Mouse (Mus musculus) kidney, embryonic 16.5 days (tissue): ENCODE data around the gene Fam198b. TPM values are rescaled to one million over a fixed set of nuclear protein-coding genes. Genes with fewer than 3 reads are reported as not detected.

Experiments used
- ATAC-seq: fragments of 200-750 bp; cut with Nextera tagmentation; 2 replicates; pipeline ENCODE4 v1.8.0; 2017; ENCODE audit warnings: moderate TSS enrichment; ENCODE audit not compliant: low FRiP score, low TSS enrichment
- H3K27ac ChIP-seq: fragments of 300-500 bp; sonication (generic); 2 replicates; pipeline ENCODE4 v1.5.1; 2014; ENCODE audit warnings: low read length
- H3K27me3 ChIP-seq: fragments of 300-500 bp; sonication (generic); 2 replicates; pipeline ENCODE4 v1.6.1; 2014; ENCODE audit warnings: low read length, control low read depth, mixed read lengths; ENCODE audit not compliant: insufficient read depth
- H3K36me3 ChIP-seq: fragments of 300-500 bp; sonication (generic); 2 replicates; pipeline ENCODE4 v1.6.1; 2014; ENCODE audit warnings: low read length, control low read depth, mixed read lengths; ENCODE audit not compliant: insufficient read depth
- H3K4me1 ChIP-seq: fragments of 300-500 bp; sonication (generic); 2 replicates; pipeline ENCODE4 v1.6.1; 2014; ENCODE audit warnings: low read length, control low read depth, mixed read lengths; ENCODE audit not compliant: insufficient read depth
- H3K4me2 ChIP-seq: fragments of 300-500 bp; sonication (generic); replicated peaks from 2 replicates; pipeline ENCODE4 v1.6.1; 2014; ENCODE audit warnings: low read depth, low read length
- H3K4me3 ChIP-seq: fragments of 300-500 bp; sonication (generic); 2 replicates; pipeline ENCODE4 v1.5.1; 2014; ENCODE audit warnings: mild to moderate bottlenecking, low read length
- H3K9ac ChIP-seq: fragments of 300-500 bp; sonication (generic); replicated peaks from 2 replicates; pipeline ENCODE4 v1.6.1; 2014; ENCODE audit warnings: low read length
- H3K9me3 ChIP-seq: fragments of 300-500 bp; sonication (generic); 2 replicates; pipeline ENCODE4 v1.6.1; 2016; ENCODE audit warnings: low read length, control low read depth
- WGBS: fragments of 180-500 bp; shearing (Covaris S2); extraction: QIAGEN DNeasy Blood & Tissue Kit; methylation state at CpG from one replicate; pipeline ENCODE4 v1.1.7; 2014; 5-methylcytosine and 5-hydroxymethylcytosine counted together
- polyA plus RNA-seq: library from polyadenylated mRNA; unstranded; fragments of >200 nt; fragmentation: Nextera tagmentation; extraction: Ambion mirVana; gene quantifications from 2 replicates; pipeline ENCODE4 v1.2.1, GENCODE M21; 2015

Gene Fam198b
- polyA plus RNA-seq, 1 experiment from 2014 or later, result 13.0 TPM

DNA sequence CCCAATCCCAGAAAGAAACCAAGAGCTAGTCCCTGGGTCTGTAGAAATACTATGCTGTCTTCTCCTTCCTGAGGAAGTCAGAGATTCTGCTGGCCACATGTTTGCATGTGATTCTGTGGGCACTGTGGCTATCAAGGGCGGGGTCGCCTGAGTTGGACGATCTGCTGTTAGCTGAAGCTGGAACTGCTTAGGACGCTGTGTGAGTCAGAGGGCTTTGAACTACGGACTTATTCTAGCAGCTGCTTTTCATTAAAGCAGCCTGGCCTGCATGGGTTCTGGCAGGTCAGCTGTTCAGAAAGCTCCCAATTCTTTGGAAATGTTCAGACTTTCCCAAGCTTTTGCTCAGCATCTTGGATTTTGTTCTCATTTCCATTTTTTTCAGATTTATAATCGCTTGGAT is 51.9 kb downstream of the Fam198b start:
- H3K36me3 ChIP-seq, result no peaks in the 10 kb centered on the region
- ATAC-seq, result no peak

DNA sequence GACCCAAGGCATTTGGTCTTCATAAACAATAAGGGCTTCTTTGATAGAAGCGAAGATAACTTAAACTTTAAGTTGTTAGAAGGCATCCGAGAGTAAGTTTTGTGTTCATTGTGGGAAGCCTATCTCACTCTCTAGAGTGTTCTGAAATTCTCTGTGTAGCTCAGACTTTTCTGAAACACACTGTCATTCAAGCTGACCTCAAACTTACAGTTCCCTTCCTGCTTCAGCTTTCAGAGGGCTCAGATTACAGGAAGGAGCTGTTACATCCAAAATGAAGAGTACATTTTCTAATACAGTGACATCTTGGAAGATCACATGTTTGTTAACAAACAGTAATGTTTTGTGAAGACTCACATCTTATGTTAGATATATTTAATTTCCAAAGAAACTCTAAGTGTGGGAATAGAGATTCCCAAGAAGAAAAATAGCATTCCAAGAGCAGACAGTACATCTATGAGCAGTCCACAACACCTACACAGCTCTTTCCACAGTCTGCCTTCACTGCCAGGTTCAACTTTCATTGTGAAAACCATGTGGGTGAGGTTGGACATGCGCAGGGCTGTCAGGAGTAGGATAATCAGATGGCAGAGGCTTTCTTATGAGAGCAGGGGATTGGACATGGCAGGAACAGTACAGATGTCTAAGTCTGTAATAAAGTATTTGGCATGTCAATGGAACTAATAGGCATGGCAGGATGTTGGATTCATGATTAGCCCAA is 52.6 kb downstream of the Fam198b start:
- Histone ChIP-seq H3K4me3 (no peak overlapping the region), H3K4me2 (no peak overlapping the region), H3K27ac (no peak overlapping the region), H3K27me3 (no peaks in the 10 kb centered on the region), H3K36me3 (no peaks in the 10 kb centered on the region), H3K9ac (no peak overlapping the region), H3K4me1 (no peaks in the 10 kb centered on the region), H3K9me3 (no peaks in the 10 kb centered on the region)
- 86% methylated on average over 3 of the region's 3 CpGs for WGBS
- ATAC-seq, result no peak

More for the DNA sequence above, 51.9 kb downstream of the Fam198b start:
- no peak overlapping the region for H3K9ac ChIP-seq
- H3K9me3 ChIP-seq, result no peaks in the 10 kb centered on the region
- H3K4me2 ChIP-seq, result no peak overlapping the region
- no peak overlapping the region for H3K27ac ChIP-seq
- 63% methylated on average over 6 of the region's 6 CpGs for WGBS
- no peaks in the 10 kb centered on the region for H3K4me1 ChIP-seq
- H3K4me3 ChIP-seq, result no peak overlapping the region
- H3K27me3 ChIP-seq, result no peaks in the 10 kb centered on the region

DNA sequence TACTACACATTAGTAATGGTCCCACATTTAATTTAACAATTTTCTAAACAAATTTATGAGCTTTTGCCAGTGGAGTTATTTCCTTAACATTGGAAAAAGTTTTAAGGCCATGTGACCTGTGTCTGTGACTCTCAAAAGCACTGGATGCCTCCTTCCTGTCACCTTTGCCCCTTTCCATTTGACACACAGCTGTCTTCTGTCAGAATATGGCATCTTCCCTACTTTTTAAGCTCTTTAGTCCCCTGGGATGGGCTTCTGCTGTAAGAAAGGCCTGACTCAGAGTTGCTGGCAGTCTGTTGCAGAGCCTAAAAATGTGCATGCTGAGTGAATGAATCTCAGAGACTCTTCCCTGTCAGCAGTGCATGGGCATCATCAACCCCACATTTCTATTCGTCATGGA is 63.4 kb downstream of the Fam198b start:
- Histone ChIP-seq H3K27me3 (no peaks in the 10 kb centered on the region), H3K9me3 (no peaks in the 10 kb centered on the region), H3K4me3 (no peak overlapping the region), H3K4me1 (peaks cover 4% of the 10 kb centered on the region; the same call in 1 of the 2 replicates), H3K27ac (no peak overlapping the region), H3K36me3 (no peaks in the 10 kb centered on the region), H3K9ac (no peak overlapping the region), H3K4me2 (no peak overlapping the region)
- 52% methylated on average over 1 of the region's 1 CpGs for WGBS
- ATAC-seq, result peak; percentile 54

DNA sequence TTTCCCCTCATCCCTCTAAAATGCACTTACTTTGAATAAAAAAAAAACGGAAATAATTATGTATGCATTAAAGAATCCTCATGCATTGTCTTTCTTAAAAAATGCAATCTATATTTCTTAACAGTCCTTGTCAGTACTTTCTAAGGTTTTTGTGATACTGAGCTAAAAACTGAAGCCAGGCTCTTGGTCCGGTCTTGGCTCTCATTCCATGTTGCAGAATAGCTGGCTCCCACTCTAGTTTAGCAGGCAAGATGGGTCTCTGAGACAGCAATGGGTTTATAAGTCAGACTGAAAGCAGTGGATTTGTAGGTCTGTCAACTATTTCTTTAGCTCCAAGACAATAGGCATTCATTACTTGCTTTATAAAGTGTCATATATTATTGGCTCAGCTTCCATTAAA is 63.8 kb downstream of the Fam198b start:
- no peaks in the 10 kb centered on the region for H3K9me3 ChIP-seq
- H3K4me3 ChIP-seq, result no peak overlapping the region
- 75% methylated on average over 2 of the region's 2 CpGs for WGBS
- H3K27me3 ChIP-seq, result no peaks in the 10 kb centered on the region
- H3K4me2 ChIP-seq, result no peak overlapping the region
- H3K27ac ChIP-seq, result peak overlapping the region; percentile 66; the same call in 1 of the 2 replicates
- H3K4me1 ChIP-seq, result peaks cover 4% of the 10 kb centered on the region; the same call in 1 of the 2 replicates
- no peaks in the 10 kb centered on the region for H3K36me3 ChIP-seq
- H3K9ac ChIP-seq, result no peak overlapping the region
- ATAC-seq, result no peak

DNA sequence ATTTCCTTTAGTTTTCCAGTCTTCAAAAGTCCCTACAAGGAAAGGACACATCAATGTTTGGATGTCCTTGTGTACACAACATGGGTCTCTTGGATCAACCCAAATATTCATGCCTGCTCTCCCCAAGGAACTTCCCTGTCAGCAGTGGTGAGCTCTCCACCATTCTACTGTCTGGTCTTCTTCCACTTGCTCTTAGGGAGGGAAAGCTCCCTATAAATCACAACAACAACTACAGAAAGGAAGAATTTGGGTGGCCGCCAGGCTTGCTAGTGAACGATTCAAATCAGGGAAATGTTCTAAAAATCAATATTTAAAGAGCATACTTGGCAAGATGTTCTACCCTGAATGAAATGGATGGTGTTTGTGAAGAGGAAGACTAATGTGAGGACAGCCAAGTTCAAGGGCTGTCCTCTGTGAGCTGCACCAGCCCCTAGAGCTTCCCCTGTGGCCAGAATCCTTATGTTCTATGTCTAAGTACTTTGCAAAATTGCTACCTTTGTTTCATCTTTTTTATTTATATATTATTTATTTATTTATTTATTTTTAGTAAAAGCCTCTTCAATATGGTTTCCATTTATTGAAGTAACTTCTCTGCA is 68.9 kb downstream of the Fam198b start:
- WGBS, result 61% methylated on average over 2 of the region's 2 CpGs
- Histone ChIP-seq H3K9me3 (no peaks in the 10 kb centered on the region), H3K27me3 (no peaks in the 10 kb centered on the region), H3K27ac (no peak overlapping the region), H3K4me2 (no peak overlapping the region), H3K4me1 (no peaks in the 10 kb centered on the region), H3K36me3 (no peaks in the 10 kb centered on the region), H3K4me3 (no peak overlapping the region), H3K9ac (no peak overlapping the region)
- no peak for ATAC-seq

DNA sequence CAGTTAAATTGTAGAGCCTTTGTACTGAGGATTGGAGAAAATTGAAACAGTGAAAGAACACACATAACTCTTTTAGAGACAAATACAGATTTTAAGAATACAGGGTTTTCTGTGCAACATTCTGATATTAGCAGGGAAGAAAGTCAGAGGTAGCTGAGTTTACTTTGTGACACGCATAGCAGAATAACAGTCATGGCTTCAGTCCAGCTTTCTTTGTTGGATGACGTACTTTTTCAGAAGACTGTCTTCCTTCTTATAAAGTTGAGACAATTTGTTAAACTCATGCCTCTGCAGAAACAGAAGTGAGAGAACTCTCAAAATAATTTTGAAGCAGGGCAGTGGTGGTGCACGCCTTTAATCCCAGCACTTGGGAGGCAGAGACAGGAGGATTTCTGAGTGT is 70.9 kb downstream of the Fam198b start:
- H3K36me3 ChIP-seq, result no peaks in the 10 kb centered on the region
- no peaks in the 10 kb centered on the region for H3K9me3 ChIP-seq
- ATAC-seq, result no peak
- no peaks in the 10 kb centered on the region for H3K4me1 ChIP-seq
- H3K4me3 ChIP-seq, result no peak overlapping the region
- H3K27ac ChIP-seq, result no peak overlapping the region
- no peak overlapping the region for H3K9ac ChIP-seq
- WGBS, result 84% methylated on average over 3 of the region's 3 CpGs
- no peaks in the 10 kb centered on the region for H3K27me3 ChIP-seq
- no peak overlapping the region for H3K4me2 ChIP-seq

DNA sequence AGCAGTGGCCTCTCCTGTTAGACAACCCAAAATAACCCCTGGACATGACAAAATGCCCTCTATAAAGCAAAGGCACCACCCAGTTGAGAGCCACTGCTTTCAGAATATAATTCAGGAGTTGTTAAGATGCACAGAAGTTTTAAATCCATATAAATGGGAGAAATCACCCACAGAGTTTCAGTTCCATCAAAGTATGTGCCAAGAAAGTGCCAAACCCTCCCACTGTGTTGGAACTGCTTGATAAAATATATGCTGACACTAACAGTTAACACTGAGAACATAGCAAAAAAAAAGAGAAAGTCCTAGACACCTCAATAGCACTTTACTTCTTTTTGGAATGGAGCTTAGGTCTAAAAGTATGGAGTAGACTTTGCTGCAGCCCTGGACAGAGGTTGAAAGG is 72.5 kb downstream of the Fam198b start:
- no peak for ATAC-seq
- no peak overlapping the region for H3K4me2 ChIP-seq
- no peak overlapping the region for H3K4me3 ChIP-seq
- no peaks in the 10 kb centered on the region for H3K9me3 ChIP-seq
- H3K36me3 ChIP-seq, result no peaks in the 10 kb centered on the region
- H3K27ac ChIP-seq, result no peak overlapping the region
- H3K27me3 ChIP-seq, result no peaks in the 10 kb centered on the region
- H3K4me1 ChIP-seq, result no peaks in the 10 kb centered on the region
- no peak overlapping the region for H3K9ac ChIP-seq

DNA sequence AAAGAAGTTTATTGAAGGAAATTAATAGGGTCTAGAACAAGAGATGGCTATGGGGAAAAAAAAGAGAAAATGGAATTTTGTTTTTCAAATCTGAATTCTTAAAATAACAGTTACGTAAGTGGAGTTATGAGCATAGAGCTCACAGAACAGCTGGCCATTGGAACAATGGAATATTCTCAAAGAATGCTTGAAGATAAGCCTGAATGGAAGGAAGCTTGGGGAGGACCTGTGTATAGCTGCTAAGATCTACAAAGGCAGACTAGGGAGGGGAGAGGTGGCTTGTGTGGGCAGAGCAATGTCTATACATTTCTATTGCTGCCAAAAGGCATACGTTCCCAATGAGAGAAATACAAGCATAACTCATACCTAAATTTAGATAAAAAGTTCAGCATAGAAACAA is 73.4 kb downstream of the Fam198b start:
- Histone ChIP-seq H3K4me3 (no peak overlapping the region), H3K27ac (no peak overlapping the region), H3K9ac (no peak overlapping the region), H3K36me3 (no peaks in the 10 kb centered on the region), H3K4me2 (no peak overlapping the region), H3K9me3 (no peaks in the 10 kb centered on the region), H3K4me1 (no peaks in the 10 kb centered on the region), H3K27me3 (no peaks in the 10 kb centered on the region)
- ATAC-seq, result no peak
- 89% methylated on average over 2 of the region's 2 CpGs for WGBS

DNA sequence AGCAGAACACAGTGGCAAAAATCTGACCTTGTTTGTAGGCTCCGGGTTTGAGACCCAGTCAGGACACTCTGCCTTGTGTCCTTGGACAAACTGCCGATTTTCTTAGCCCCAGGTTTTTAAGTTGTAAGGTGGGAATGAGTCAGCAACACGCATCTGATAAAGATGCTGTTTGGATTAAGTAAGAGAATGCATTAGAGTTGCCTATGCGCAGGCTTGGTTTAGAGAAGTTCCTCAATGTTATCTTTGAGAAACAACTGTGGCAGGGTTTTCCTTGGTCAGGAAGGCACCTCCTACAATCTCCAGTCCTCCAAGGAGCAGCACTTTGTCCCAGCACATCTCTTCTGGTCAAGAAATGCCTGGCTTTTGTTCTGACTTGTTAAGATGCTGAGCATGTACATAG is 82.4 kb downstream of the Fam198b start:
- Histone ChIP-seq H3K36me3 (no peaks in the 10 kb centered on the region), H3K4me2 (no peak overlapping the region), H3K9ac (no peak overlapping the region), H3K9me3 (no peaks in the 10 kb centered on the region), H3K4me1 (no peaks in the 10 kb centered on the region), H3K4me3 (no peak overlapping the region), H3K27me3 (no peaks in the 10 kb centered on the region), H3K27ac (no peak overlapping the region)
- no peak for ATAC-seq
- WGBS, result 82% methylated on average over 4 of the region's 4 CpGs

DNA sequence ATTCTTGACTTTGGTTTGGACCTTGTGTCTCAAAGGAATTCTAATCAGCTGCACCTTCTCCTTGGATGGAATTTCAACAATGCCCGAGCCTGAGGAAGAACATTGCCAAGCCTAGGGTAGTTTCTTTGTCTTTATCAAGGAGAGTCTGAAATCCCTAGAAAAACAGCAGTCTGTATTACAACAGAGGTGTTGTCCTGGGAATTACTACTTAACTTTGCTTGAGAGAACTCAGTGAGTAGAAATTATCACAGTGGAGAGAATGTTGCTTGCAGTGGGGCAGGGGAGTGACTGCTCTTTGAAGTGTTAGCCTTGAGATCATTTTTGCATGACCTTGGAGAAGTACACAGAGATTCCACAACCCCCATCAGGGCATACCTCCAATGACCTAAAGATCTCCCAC is 83.0 kb downstream of the Fam198b start:
- Histone ChIP-seq H3K9ac (no peak overlapping the region), H3K27me3 (no peaks in the 10 kb centered on the region), H3K36me3 (no peaks in the 10 kb centered on the region), H3K4me1 (no peaks in the 10 kb centered on the region), H3K9me3 (no peaks in the 10 kb centered on the region), H3K4me3 (no peak overlapping the region), H3K4me2 (no peak overlapping the region), H3K27ac (no peak overlapping the region)
- no peak for ATAC-seq
- 71% methylated on average over 1 of the region's 1 CpGs for WGBS
